Mouse (Mus musculus) ES-Bruce4 (cell line): ENCODE results near the gene Lgr5. TPM values are rescaled to one million over a fixed set of nuclear protein-coding genes. Genes with fewer than 3 reads are reported as not detected.

Source experiments
- H3K27ac ChIP-seq: 2 replicates; pipeline ENCODE4 v1.5.1; 2012; ENCODE audit warnings: low read length, inconsistent platforms; ENCODE audit not compliant: insufficient read depth
- H3K27me3 ChIP-seq: 2 replicates; pipeline ENCODE4 v1.6.1; 2012; ENCODE audit warnings: mild to moderate bottlenecking, low read length, inconsistent platforms; ENCODE audit not compliant: control insufficient read depth, poor library complexity, insufficient read depth, severe bottlenecking
- H3K36me3 ChIP-seq: 2 replicates; pipeline ENCODE4 v1.6.1; 2012; ENCODE audit warnings: inconsistent platforms, mild to moderate bottlenecking, low read length, moderate library complexity; ENCODE audit not compliant: control insufficient read depth, poor library complexity, insufficient read depth, severe bottlenecking
- H3K4me1 ChIP-seq: one replicate; pipeline ENCODE4 v1.8.1; 2011; ENCODE audit warnings: low read length; ENCODE audit not compliant: control insufficient read depth, insufficient read depth
- H3K4me3 ChIP-seq: 2 replicates; pipeline ENCODE4 v1.5.1; 2011; ENCODE audit warnings: low read depth, mild to moderate bottlenecking, low read length
- H3K9ac ChIP-seq: 2 replicates; pipeline ENCODE4 v1.6.1; 2012; ENCODE audit warnings: low read depth, mild to moderate bottlenecking, inconsistent platforms; ENCODE audit not compliant: poor library complexity, severe bottlenecking
- H3K9me3 ChIP-seq: replicated peaks from 2 replicates; pipeline ENCODE4 v1.6.1; 2012; ENCODE audit warnings: mild to moderate bottlenecking, low read length, inconsistent platforms; ENCODE audit not compliant: control insufficient read depth, poor library complexity, insufficient read depth, severe bottlenecking
- CTCF ChIP-seq: IDR thresholded peaks from one replicate; pipeline ENCODE4 v1.8.1; 2011; ENCODE audit warnings: low read depth, low read length
- EP300 ChIP-seq: IDR thresholded peaks from 2 replicates; pipeline ENCODE4 v1.6.1; 2011; ENCODE audit warnings: low read depth, low read length; ENCODE audit not compliant: insufficient read depth
- POLR2A ChIP-seq: IDR thresholded peaks from one replicate; pipeline ENCODE4 v1.8.1; 2011; ENCODE audit warnings: low read length; ENCODE audit not compliant: insufficient read depth
- polyA plus RNA-seq: library from polyadenylated mRNA; stranded (reverse); fragments of >200 nt; gene quantifications from 2 replicates; pipeline ENCODE4 v1.2.4, GENCODE M21; 2011; ENCODE audit warnings: low read depth; ENCODE audit not compliant: missing spikeins, insufficient read depth, insufficient read length

Gene Lgr5
- polyA plus RNA-seq, 1 experiment = 0.27 TPM

DNA sequence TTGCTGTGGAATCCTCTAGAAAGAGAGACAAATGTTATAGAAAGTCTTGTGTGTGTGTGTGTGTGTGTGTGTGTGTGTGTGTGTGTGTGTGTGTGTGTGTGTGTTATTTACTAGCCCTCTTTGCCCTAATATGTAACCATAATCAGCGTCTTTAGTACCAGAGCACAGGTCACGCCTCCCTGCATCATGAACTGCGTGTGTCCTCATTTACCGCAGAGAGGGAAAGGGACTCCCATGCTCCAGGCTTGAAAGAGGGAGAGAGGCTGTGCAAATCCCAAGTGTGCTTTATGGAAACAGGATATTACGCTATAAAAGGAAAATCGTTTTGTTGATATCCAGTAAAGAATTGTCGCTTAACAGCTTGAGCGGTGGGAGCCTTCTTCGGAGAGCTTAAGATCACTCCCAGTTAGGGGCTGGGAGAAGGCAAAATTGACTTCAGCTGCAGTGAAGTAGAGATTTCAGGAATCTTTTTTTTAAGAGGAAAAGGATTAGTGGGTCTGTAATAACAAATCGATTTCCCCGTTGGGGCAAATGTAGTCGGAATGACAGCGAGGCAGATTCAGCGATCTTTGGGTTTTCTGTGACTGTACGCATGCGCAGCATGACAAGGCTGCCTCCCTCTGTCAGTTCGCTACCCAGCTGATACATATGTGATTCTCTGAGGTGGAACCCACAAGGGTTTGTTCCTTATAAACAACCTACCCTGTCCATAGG is 116.8 kb downstream of the Lgr5 start:
- Histone ChIP-seq H3K27ac (no peak overlapping the region), H3K4me3 (no peak overlapping the region), H3K27me3 (peaks cover 1% of the 10 kb centered on the region; the same call in 1 of the 2 replicates), H3K9me3 (no peaks in the 10 kb centered on the region; the same call in none of the 2 replicates), H3K9ac (no peak overlapping the region), H3K4me1 (no peaks in the 10 kb centered on the region), H3K36me3 (no peaks in the 10 kb centered on the region)
- TF ChIP-seq POLR2A = no peak
- TF ChIP-seq CTCF = no peak
- TF ChIP-seq EP300 = no peak

DNA sequence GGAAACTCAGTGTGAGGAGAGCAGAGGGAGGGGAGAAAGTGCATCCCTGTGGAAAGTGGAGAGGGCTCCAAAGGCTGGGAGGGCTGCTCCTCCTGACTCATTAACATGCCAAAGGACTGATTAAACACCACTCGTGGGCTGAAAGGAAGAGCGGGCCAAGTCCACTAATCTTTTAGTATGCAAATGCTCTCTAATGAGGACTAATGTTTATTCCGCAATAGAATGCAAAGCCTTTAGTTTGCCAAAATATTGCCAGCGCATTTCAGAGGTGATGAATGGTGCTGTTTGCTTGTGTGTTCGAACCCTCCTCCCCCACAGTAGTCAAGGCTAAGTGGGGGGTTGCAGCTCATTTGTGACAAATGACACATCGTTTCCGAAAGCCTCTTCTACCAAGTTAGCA is 118.5 kb downstream of the Lgr5 start:
- Histone ChIP-seq H3K9ac (no peak overlapping the region), H3K4me3 (no peak overlapping the region), H3K27me3 (peaks cover 1% of the 10 kb centered on the region; the same call in 1 of the 2 replicates), H3K4me1 (no peaks in the 10 kb centered on the region), H3K27ac (no peak overlapping the region), H3K36me3 (no peaks in the 10 kb centered on the region), H3K9me3 (no peaks in the 10 kb centered on the region; the same call in none of the 2 replicates)
- TF ChIP-seq POLR2A (no peak), EP300 (no peak), CTCF (no peak)

DNA sequence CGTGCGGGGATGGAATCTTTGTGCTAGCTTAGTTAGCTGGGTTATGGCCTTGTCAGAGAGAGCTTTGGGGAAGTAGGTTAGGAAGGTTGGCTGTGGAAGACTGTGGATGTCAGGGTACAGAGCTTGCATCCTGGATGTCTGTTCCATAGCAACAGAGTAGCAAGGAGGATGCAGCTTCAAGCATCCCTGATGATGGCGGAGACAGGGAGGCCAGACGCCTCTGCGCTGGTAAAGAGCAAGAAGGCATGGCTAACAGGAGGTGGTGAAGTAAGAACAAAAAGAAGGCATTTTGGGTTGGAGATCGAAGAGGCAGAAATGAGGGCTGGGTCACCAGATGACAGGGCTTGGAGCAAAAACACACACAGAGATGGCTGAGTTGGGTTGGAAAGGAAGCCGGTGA is 118.9 kb downstream of the Lgr5 start:
- Histone ChIP-seq H3K36me3 (no peaks in the 10 kb centered on the region), H3K9me3 (no peaks in the 10 kb centered on the region; the same call in none of the 2 replicates), H3K9ac (no peak overlapping the region), H3K4me3 (no peak overlapping the region), H3K27ac (no peak overlapping the region), H3K4me1 (no peaks in the 10 kb centered on the region), H3K27me3 (peaks cover 3% of the 10 kb centered on the region; the same call in 1 of the 2 replicates)
- TF ChIP-seq CTCF (no peak), POLR2A (no peak), EP300 (no peak)

DNA sequence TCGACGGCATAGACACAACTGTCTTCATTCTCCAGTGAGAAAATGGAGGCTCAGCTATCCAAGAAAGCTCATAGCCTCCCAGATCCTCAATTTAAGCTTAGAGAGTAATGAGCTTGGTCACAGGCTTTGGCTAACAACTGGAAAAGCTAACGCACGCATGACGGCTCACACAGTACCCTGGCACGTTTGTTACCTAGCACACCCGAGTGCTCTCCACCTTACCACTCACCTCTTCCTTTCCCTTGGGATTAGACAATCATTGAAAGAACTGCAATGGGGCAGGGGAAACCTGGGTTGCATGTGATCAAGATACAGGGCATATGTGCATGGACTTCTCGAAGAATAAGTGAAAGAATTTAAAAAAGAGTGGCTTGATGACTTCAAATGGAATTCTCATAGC is 119.6 kb downstream of the Lgr5 start:
- no peaks in the 10 kb centered on the region for H3K36me3 ChIP-seq

DNA sequence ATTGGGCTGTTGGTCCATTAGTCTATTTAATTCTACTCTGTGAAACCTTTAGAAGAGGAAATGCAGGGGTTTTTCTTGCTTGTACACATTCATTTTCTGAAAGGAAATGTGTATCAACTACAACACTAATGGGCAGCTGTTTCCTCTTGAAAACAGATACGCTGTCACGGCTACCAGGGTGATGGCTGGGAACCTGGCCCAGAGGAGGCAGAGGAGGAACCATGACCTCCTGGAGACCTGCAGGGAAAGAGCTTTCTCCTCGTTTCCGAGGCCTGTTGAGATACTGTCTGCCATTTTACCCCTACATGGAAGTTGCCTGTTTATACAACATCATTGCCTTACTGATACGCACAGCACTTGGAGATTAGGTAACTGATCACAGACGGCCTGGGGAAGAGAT is 121.8 kb downstream of the Lgr5 start:
- no peaks in the 10 kb centered on the region for H3K4me1 ChIP-seq
- H3K27me3 ChIP-seq = peaks cover 3% of the 10 kb centered on the region; the same call in 1 of the 2 replicates
- no peaks in the 10 kb centered on the region; the same call in 1 of the 2 replicates for H3K9me3 ChIP-seq
- H3K36me3 ChIP-seq = no peaks in the 10 kb centered on the region
- H3K4me3 ChIP-seq = no peak overlapping the region
- no peak overlapping the region for H3K27ac ChIP-seq
- TF ChIP-seq CTCF (no peak), POLR2A (no peak), EP300 (no peak)
- H3K9ac ChIP-seq = no peak overlapping the region

More for the DNA sequence above, 119.6 kb downstream of the Lgr5 start:
- no peaks in the 10 kb centered on the region for H3K4me1 ChIP-seq
- no peak overlapping the region for H3K27ac ChIP-seq
- H3K9ac ChIP-seq = no peak overlapping the region
- TF ChIP-seq POLR2A = no peak
- no peak for TF ChIP-seq CTCF
- no peak for TF ChIP-seq EP300
- H3K4me3 ChIP-seq = no peak overlapping the region
- no peaks in the 10 kb centered on the region; the same call in none of the 2 replicates for H3K9me3 ChIP-seq
- H3K27me3 ChIP-seq = peaks cover 3% of the 10 kb centered on the region; the same call in 1 of the 2 replicates

DNA sequence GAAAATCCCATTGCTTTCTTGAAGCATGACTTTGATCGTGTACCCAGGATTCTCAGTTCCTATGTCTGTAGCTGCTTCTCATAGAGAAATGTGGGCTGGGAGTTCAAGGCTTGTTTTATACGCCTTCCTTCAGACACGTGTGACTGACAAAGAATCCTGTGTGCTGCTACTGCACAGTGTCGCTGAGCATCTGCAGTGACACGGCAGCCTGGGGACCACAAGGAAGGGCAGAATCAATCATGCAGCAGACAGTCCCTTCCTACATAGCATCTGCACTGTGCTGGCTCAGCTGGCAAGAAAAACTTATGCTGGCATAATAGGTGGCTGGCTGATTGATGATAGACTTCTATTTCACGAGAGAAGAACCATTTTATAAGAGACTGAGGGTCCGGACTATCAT is 122.5 kb downstream of the Lgr5 start:
- TF ChIP-seq POLR2A (no peak), EP300 (no peak), CTCF (no peak)
- Histone ChIP-seq H3K36me3 (no peaks in the 10 kb centered on the region), H3K9me3 (no peaks in the 10 kb centered on the region; the same call in 1 of the 2 replicates), H3K27me3 (peaks cover 3% of the 10 kb centered on the region; the same call in 1 of the 2 replicates), H3K9ac (no peak overlapping the region), H3K4me1 (no peaks in the 10 kb centered on the region), H3K4me3 (no peak overlapping the region), H3K27ac (no peak overlapping the region)
